Mouse (Mus musculus) embryonic fibroblast, embryonic 13.5 days (primary cell): ENCODE results near the gene Sdad1.

Source experiments
- CTCF ChIP-seq: IDR thresholded peaks from 2 replicates; pipeline ENCODE4 v1.5.1; 2011; ENCODE audit warnings: mild to moderate bottlenecking, control low read depth, low read length, moderate library complexity, borderline replicate concordance; ENCODE audit not compliant: insufficient read depth
- POLR2A ChIP-seq: IDR thresholded peaks from 2 replicates; pipeline ENCODE4 v1.6.1; 2011; ENCODE audit warnings: low read depth, mild to moderate bottlenecking, control low read depth, low read length, moderate library complexity

DNA sequence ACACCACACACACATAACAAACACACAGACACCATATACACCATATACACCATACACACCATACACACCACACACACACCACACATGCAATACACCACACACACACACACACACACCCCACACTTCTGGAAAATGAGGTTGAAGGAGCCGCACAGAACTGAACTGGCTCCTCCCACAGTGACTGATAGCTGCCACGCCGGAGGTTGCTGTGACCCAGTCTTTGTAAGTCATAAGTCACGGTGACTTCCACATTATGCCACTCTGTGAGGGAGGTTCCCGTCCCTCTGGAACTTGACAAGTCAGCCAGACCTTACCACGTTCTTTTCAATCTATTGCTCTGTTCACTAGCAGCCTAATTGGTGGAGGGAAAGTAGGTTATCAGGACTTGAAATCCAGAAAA lies 55.8 kb downstream of the Sdad1 start:
- TF ChIP-seq CTCF: no peak
- TF ChIP-seq POLR2A: no peak
